Mouse (Mus musculus) heart, embryonic 12.5 days (tissue): Measurements from ENCODE around the gene Sgsm2. TPM values are rescaled to one million over a fixed set of nuclear protein-coding genes. Genes with fewer than 3 reads are reported as not detected.

Experiments used
- ATAC-seq: fragments of 200-750 bp; cut with Nextera tagmentation; 2 replicates; pipeline ENCODE4 v1.8.0; 2017; ENCODE audit warnings: moderate TSS enrichment, moderate library complexity; ENCODE audit not compliant: insufficient number of reproducible peaks, low FRiP score
- H3K27ac ChIP-seq: fragments of 300-500 bp; sonication (generic); 2 replicates; pipeline ENCODE4 v1.5.1; 2016; ENCODE audit warnings: mild to moderate bottlenecking, moderate library complexity; ENCODE audit not compliant: poor library complexity, severe bottlenecking
- H3K27me3 ChIP-seq: fragments of 300-500 bp; sonication (generic); replicated peaks from 2 replicates; pipeline ENCODE4 v1.6.1; 2016; ENCODE audit warnings: mild to moderate bottlenecking, moderate library complexity
- H3K36me3 ChIP-seq: fragments of 300-500 bp; sonication (generic); 2 replicates; pipeline ENCODE4 v1.6.1; 2016; ENCODE audit warnings: mild to moderate bottlenecking, moderate library complexity
- H3K4me1 ChIP-seq: fragments of 300-500 bp; sonication (generic); replicated peaks from 2 replicates; pipeline ENCODE4 v1.6.1; 2016; ENCODE audit warnings: mild to moderate bottlenecking
- H3K4me2 ChIP-seq: fragments of 300-500 bp; sonication (generic); 2 replicates; pipeline ENCODE4 v1.6.1; 2016; ENCODE audit warnings: mild to moderate bottlenecking, moderate library complexity
- H3K4me3 ChIP-seq: fragments of 300-500 bp; sonication (generic); 2 replicates; pipeline ENCODE4 v1.5.1; 2016; ENCODE audit warnings: mild to moderate bottlenecking
- H3K9ac ChIP-seq: fragments of 300-500 bp; sonication (generic); 2 replicates; pipeline ENCODE4 v1.6.1; 2016; ENCODE audit warnings: mild to moderate bottlenecking, moderate library complexity
- H3K9me3 ChIP-seq: fragments of 300-500 bp; sonication (generic); replicated peaks from 2 replicates; pipeline ENCODE4 v1.6.1; 2016; ENCODE audit warnings: mild to moderate bottlenecking, moderate library complexity
- WGBS: fragments of 180-500 bp; shearing (Covaris S2); methylation state at CpG from one replicate; pipeline ENCODE4 v1.1.7; 2016; 5-methylcytosine and 5-hydroxymethylcytosine counted together
- polyA plus RNA-seq: library from polyadenylated mRNA; unstranded; fragments of >200 nt; fragmentation: Nextera tagmentation; extraction: Ambion mirVana; gene quantifications from 2 replicates; pipeline ENCODE4 v1.2.1, GENCODE M21; 2016

Gene Sgsm2
- polyA plus RNA-seq, 1 experiment from 2014 or later: 6.6 TPM

- no peak overlapping the region for H3K27ac ChIP-seq
- peaks cover 51% of the 10 kb centered on the region for H3K36me3 ChIP-seq
Measured at GRCm38 (mm10) chr11:74909978-74910377, 13.1 kb upstream of the Sgsm2 start.

GRCm38 (mm10) chr11:74908618-74909399, 11.9 kb upstream of the Sgsm2 start:
- peaks cover 61% of the 10 kb centered on the region for H3K36me3 ChIP-seq
- no peak overlapping the region for H3K4me3 ChIP-seq
- H3K4me1 ChIP-seq: no peaks in the 10 kb centered on the region
- no peaks in the 10 kb centered on the region for H3K9me3 ChIP-seq
- H3K27ac ChIP-seq: no peak overlapping the region
- no peaks in the 10 kb centered on the region for H3K27me3 ChIP-seq
- no peak overlapping the region for H3K4me2 ChIP-seq
- WGBS: 81% methylated on average over 12 of the region's 12 CpGs
- no peak overlapping the region for H3K9ac ChIP-seq
- ATAC-seq: no peak

More at GRCm38 (mm10) chr11:74909978-74910377, 13.1 kb upstream of the Sgsm2 start:
- WGBS: 90% methylated on average over 4 of the region's 4 CpGs
- H3K4me1 ChIP-seq: no peaks in the 10 kb centered on the region
- no peak overlapping the region for H3K9ac ChIP-seq
- H3K27me3 ChIP-seq: no peaks in the 10 kb centered on the region
- H3K9me3 ChIP-seq: no peaks in the 10 kb centered on the region
- no peak for ATAC-seq
- no peak overlapping the region for H3K4me3 ChIP-seq
- no peak overlapping the region for H3K4me2 ChIP-seq

DNA sequence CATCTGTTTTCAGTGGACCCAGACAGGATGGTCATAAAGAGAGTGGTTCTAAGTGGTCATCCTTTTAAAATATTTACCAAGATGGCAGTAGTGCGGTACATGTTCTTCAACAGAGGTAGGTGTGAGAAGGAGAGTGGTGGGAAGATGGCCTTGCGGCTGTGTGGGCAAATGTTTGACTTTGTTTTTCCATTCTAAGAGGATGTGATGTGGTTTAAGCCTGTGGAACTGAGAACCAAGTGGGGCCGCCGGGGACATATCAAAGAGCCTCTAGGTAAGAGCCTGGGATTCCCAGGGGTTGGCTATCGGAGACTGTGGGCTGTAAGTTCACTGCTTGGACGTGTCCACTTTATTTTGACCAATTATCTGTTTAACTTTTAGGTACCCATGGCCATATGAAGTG, 11.0 kb upstream of the Sgsm2 start:
- WGBS: 92% methylated on average over 6 of the region's 6 CpGs
- peaks cover 70% of the 10 kb centered on the region for H3K36me3 ChIP-seq
- no peaks in the 10 kb centered on the region for H3K9me3 ChIP-seq
- H3K4me3 ChIP-seq: no peak overlapping the region
- no peak for ATAC-seq
- no peak overlapping the region for H3K4me2 ChIP-seq
- no peaks in the 10 kb centered on the region for H3K4me1 ChIP-seq
- H3K27ac ChIP-seq: no peak overlapping the region
- no peaks in the 10 kb centered on the region for H3K27me3 ChIP-seq
- H3K9ac ChIP-seq: no peak overlapping the region

GRCm38 (mm10) chr11:74902416-74902815, 5.6 kb upstream of the Sgsm2 start:
- Histone ChIP-seq H3K9me3 (no peaks in the 10 kb centered on the region), H3K4me3 (no peak overlapping the region), H3K4me1 (peaks cover 12% of the 10 kb centered on the region), H3K27me3 (no peaks in the 10 kb centered on the region), H3K9ac (no peak overlapping the region), H3K4me2 (no peak overlapping the region), H3K27ac (no peak overlapping the region), H3K36me3 (peaks cover 76% of the 10 kb centered on the region)
- 91% methylated on average over 5 of the region's 5 CpGs for WGBS
- ATAC-seq: no peak

DNA sequence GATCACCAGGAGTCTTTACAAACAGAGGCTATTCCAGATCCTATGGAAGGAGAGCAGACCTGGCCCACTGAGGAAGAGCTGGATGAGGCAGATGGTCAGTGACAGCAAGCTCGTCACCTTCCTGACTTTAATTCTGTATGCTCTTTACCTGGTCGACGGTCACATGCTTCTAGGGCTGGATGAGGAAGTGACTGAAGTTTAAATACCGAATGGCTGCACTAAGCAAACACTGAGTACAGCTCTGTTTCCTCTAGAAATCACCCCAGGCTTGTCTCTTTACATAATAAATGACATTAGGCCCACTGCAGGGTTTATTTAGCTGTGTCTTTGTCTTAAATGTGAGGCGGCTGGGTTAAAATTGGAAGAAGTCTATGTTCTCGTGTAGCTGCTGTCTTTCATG, 4.7 kb upstream of the Sgsm2 start:
- peaks cover 12% of the 10 kb centered on the region for H3K4me1 ChIP-seq
- H3K9me3 ChIP-seq: no peaks in the 10 kb centered on the region
- no peak overlapping the region for H3K4me3 ChIP-seq
- H3K27ac ChIP-seq: no peak overlapping the region
- 85% methylated on average over 6 of the region's 6 CpGs for WGBS
- no peak overlapping the region for H3K4me2 ChIP-seq
- no peak for ATAC-seq
- H3K36me3 ChIP-seq: peaks cover 67% of the 10 kb centered on the region
- H3K9ac ChIP-seq: no peak overlapping the region
- no peaks in the 10 kb centered on the region for H3K27me3 ChIP-seq

- peak overlapping the region; percentile 79 for H3K4me3 ChIP-seq
- peak overlapping the region; percentile 83 for H3K27ac ChIP-seq
- no peaks in the 10 kb centered on the region for H3K9me3 ChIP-seq
- H3K36me3 ChIP-seq: peaks cover 39% of the 10 kb centered on the region
- peak overlapping the region; percentile 96 for H3K4me2 ChIP-seq
- 1% methylated on average over 7 of the region's 7 CpGs for WGBS
- ATAC-seq: no peak
- H3K4me1 ChIP-seq: peaks cover 12% of the 10 kb centered on the region
- peak overlapping the region; percentile 84 for H3K9ac ChIP-seq
- H3K27me3 ChIP-seq: no peaks in the 10 kb centered on the region
Measured at GRCm38 (mm10) chr11:74898517-74898827, 1.6 kb upstream of the Sgsm2 start.

DNA sequence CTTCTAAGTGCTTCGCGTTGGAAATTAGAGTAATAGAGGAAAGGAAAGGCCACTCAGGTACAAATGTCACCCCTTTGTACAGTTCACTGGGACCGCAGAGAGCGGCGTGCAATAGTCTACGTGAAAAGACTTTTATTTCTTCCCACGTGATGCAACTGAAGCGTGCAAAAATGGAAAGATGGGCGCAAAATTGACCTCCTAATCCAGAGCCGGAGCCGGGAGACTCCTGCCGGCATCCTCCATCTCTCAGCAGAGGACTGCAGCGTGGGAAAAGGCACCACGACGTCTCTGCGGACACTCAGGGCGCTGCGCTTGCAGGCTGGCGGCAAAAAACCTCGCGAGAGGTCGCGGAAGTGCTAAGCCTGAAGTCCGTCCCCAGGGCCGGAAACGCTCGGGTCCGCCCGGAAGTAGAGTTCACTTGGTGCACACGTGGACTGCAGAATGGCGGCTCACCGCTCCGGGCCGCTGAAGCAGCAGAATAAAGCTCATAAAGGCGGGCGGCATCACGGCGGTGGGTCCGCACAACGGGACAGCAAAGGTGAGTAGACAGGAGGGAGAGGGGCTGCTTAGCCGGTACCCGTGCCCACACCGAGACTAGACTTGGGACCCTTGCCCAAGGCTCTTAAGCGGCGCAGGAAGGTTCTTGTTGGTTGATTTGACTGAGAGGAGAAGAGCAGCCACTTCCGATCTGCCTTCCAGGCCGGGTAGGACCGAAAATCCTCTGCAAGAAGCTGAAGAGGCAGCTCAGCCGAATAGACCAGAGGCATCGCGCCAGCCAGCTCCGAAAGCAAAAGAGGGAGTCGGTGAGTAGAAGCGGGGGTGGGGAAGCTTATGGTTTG, 1.0 kb upstream of the Sgsm2 start, which contains the start of gene Tsr1:
Gene Tsr1, plus strand, starts transcription at position 394 of the 839 bp plus-strand sequence.
- under 1% methylated on average over 54 of the region's 54 CpGs for WGBS
- ATAC-seq: peak; percentile 83
- peaks cover 12% of the 10 kb centered on the region for H3K4me1 ChIP-seq

DNA sequence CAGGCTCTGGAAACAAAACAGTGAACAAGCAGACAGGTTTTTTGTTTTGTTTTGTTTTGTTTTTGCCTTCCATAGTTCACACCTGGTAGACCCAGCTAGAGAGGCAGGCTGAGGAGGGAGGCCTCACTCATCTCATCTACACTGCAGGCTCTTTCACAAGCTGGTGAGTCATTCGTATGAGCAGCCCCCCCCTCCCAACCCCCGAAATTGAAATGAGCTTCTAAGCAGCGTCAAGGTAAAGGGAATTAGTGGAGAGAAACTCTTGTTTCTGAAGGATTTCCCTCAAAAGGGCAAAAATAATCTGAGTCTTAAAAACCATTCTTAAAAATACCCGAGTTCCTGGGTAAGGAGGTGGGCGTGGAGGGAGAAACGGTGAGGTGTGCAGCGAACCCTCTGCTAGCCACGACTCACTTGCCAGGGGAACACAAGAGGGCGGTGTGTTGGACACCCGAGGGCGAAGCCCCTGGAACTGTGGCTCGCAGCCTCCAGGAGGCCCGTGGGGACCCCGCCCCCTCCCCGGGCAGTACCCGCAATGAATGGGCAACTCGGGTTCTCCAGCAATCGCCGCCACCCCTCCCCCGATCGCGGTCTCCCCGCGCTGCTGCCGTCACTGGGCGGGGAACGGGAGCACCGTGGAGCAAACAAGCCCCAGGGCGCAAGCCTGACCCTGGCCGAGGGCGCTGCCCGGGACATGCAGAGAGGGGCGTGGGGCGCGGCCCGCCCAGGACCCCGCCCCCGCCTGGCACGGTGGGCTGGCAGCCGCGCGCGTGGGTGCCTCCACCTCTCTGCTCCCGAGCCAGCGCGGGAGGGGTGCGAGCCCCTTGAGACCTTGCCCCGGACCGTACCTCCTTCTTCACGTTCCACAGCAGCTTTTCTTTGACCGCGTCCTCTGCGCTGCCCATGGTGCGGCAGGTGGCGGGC, 620 bp downstream of the Sgsm2 start:
- Histone ChIP-seq H3K36me3 (peaks cover 22% of the 10 kb centered on the region), H3K9me3 (no peaks in the 10 kb centered on the region), H3K4me3 (peak overlapping the region; percentile 79), H3K4me1 (peaks cover 12% of the 10 kb centered on the region), H3K27me3 (no peaks in the 10 kb centered on the region), H3K27ac (peak overlapping the region; percentile 83; the same call in 1 of the 2 replicates), H3K4me2 (peak overlapping the region; percentile 96), H3K9ac (peak overlapping the region; percentile 84)
- peak; percentile 74 for ATAC-seq
- WGBS: under 1% methylated on average over 43 of the region's 55 CpGs

More for the DNA sequence above, 1.0 kb upstream of the Sgsm2 start, which contains the start of gene Tsr1:
- Histone ChIP-seq H3K4me2 (peak within 1 kb of the TSS; percentile 96), H3K27me3 (no peaks in the 10 kb centered on the region), H3K4me3 (peak within 1 kb of the TSS; percentile 79), H3K9ac (peak within 1 kb of the TSS; percentile 84), H3K36me3 (peaks cover 33% of the 10 kb centered on the region), H3K9me3 (no peaks in the 10 kb centered on the region), H3K27ac (peak within 1 kb of the TSS; percentile 83)

- no peaks in the 10 kb centered on the region for H3K27me3 ChIP-seq
- 85% methylated on average over 4 of the region's 4 CpGs for WGBS
- no peaks in the 10 kb centered on the region for H3K9me3 ChIP-seq
- no peak overlapping the region for H3K4me2 ChIP-seq
- H3K4me3 ChIP-seq: no peak overlapping the region
- H3K4me1 ChIP-seq: peaks cover 8% of the 10 kb centered on the region
- no peak overlapping the region; the same call in 1 of the 2 replicates for H3K9ac ChIP-seq
- peaks cover 6% of the 10 kb centered on the region; the same call in 1 of the 2 replicates for H3K36me3 ChIP-seq
- no peak overlapping the region for H3K27ac ChIP-seq
- ATAC-seq: no peak
Measured at GRCm38 (mm10) chr11:74894619-74895018, 2.2 kb downstream of the Sgsm2 start.

GRCm38 (mm10) chr11:74883098-74883497, 13.8 kb downstream of the Sgsm2 start:
- WGBS: 90% methylated on average over 10 of the region's 10 CpGs
- Histone ChIP-seq H3K4me3 (no peak overlapping the region), H3K4me1 (peaks cover 13% of the 10 kb centered on the region), H3K9ac (no peak overlapping the region), H3K4me2 (no peak overlapping the region), H3K36me3 (peaks cover 3% of the 10 kb centered on the region; the same call in 1 of the 2 replicates), H3K27me3 (no peaks in the 10 kb centered on the region), H3K27ac (no peak overlapping the region), H3K9me3 (no peaks in the 10 kb centered on the region)
- no peak for ATAC-seq
